Mouse (Mus musculus) neural tube, embryonic 12.5 days (tissue): ENCODE data around the gene Itgb1bp1. TPM values are rescaled to one million over a fixed set of nuclear protein-coding genes. Genes with fewer than 3 reads are reported as not detected.
A peak's percentile ranks its signal among the peaks of the same experiment; 100 is the strongest.

Experiments
- ATAC-seq: fragments of 200-750 bp; cut with Nextera tagmentation; 2 replicates; pipeline ENCODE4 v1.8.0; 2017; ENCODE audit warnings: low read depth, mild to moderate bottlenecking, moderate TSS enrichment, moderate library complexity; ENCODE audit not compliant: low FRiP score
- H3K27ac ChIP-seq: fragments of 300-500 bp; sonication (generic); 2 replicates; pipeline ENCODE4 v1.5.1; 2016
- H3K27me3 ChIP-seq: fragments of 300-500 bp; sonication (generic); replicated peaks from 2 replicates; pipeline ENCODE4 v1.6.1; 2016; ENCODE audit warnings: mild to moderate bottlenecking
- H3K36me3 ChIP-seq: fragments of 300-500 bp; sonication (generic); 2 replicates; pipeline ENCODE4 v1.6.1; 2016; ENCODE audit warnings: mild to moderate bottlenecking
- H3K4me1 ChIP-seq: fragments of 300-500 bp; sonication (generic); 2 replicates; pipeline ENCODE4 v1.6.1; 2016
- H3K4me2 ChIP-seq: fragments of 300-500 bp; sonication (generic); replicated peaks from 2 replicates; pipeline ENCODE4 v1.6.1; 2016; ENCODE audit warnings: mild to moderate bottlenecking
- H3K4me3 ChIP-seq: fragments of 300-500 bp; sonication (generic); 2 replicates; pipeline ENCODE4 v1.5.1; 2016
- H3K9ac ChIP-seq: fragments of 300-500 bp; sonication (generic); 2 replicates; pipeline ENCODE4 v1.6.1; 2016; ENCODE audit warnings: mild to moderate bottlenecking
- H3K9me3 ChIP-seq: fragments of 300-500 bp; sonication (generic); 2 replicates; pipeline ENCODE4 v1.6.1; 2016; ENCODE audit warnings: mild to moderate bottlenecking
- WGBS: fragments of 180-500 bp; shearing (Covaris S2); methylation state at CpG from one replicate; pipeline ENCODE4 v1.1.7; 2016; 5-methylcytosine and 5-hydroxymethylcytosine counted together
- polyA plus RNA-seq: library from polyadenylated mRNA; unstranded; fragments of >200 nt; fragmentation: Nextera tagmentation; extraction: Ambion mirVana; gene quantifications from 2 replicates; pipeline ENCODE4 v1.2.1, GENCODE M21; 2016

Itgb1bp1 gene
- polyA plus RNA-seq = 42.0 and 42.6 TPM in 2 replicates

DNA sequence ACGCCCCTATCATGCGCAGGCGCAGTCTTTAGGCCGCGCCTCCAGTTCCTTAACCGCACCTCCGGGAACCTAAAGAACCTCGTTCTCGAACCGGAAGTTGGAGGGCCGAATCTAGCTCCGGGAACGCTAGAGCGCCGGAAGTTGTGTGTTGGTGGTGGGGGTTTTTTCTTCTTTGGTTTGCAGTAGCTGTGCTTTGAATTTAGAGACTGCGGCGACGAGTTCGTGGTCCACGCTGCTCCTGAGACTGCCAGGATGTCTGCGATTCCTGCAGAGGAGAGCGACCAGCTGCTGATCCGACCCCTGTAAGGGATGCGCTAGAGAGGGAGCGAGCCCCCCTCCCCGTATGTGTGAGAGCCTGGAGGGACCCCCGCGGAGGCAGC is at the start of gene Itgb1bp1:
Gene Itgb1bp1 (minus strand): TSS at position 42 of the 380 bp plus-strand sequence.
- peaks cover 12% of the 10 kb centered on the region for H3K36me3 ChIP-seq
- peak; percentile 97 for ATAC-seq
- no peaks in the 10 kb centered on the region for H3K9me3 ChIP-seq
- WGBS = under 1% methylated on average over 28 of the region's 28 CpGs
- H3K27ac ChIP-seq = peak within 1 kb of the TSS; percentile 70
- peak within 1 kb of the TSS; percentile 78 for H3K4me3 ChIP-seq
- peak within 1 kb of the TSS; percentile 79 for H3K9ac ChIP-seq
- H3K27me3 ChIP-seq = no peaks in the 10 kb centered on the region
- H3K4me2 ChIP-seq = peak within 1 kb of the TSS; percentile 80
- peaks cover 15% of the 10 kb centered on the region; the same call in 1 of the 2 replicates for H3K4me1 ChIP-seq

DNA sequence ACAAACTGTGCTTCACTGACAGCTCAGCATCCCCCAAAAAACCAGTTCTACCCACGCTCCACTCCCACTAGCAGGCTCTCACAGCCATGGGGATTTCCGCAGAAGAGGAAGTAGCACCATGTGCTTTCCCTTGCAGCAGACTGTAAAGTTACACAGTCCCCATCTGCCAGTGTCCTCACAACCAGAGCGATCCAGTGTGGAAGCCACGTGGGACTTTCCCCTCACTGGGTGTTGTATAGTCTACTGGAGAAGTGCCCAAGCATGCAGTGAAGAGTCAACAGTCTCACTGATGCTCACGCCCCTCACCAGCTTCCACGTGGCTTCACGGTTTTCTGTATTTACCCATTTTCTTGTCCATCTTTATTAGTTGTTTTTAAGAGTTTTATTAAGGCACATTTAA is 49.8 kb upstream of the Itgb1bp1 start:
- no peak overlapping the region for H3K27ac ChIP-seq
- no peak overlapping the region for H3K4me3 ChIP-seq
- no peaks in the 10 kb centered on the region for H3K4me1 ChIP-seq
- no peaks in the 10 kb centered on the region for H3K9me3 ChIP-seq
- ATAC-seq = no peak
- no peak overlapping the region for H3K9ac ChIP-seq
- H3K27me3 ChIP-seq = no peaks in the 10 kb centered on the region
- no peak overlapping the region for H3K4me2 ChIP-seq
- peaks cover 52% of the 10 kb centered on the region for H3K36me3 ChIP-seq
- WGBS = 91% methylated on average over 7 of the region's 7 CpGs

GRCm38 (mm10) chr12:21333766-21334165 is 47.7 kb upstream of the Itgb1bp1 start:
- Histone ChIP-seq H3K4me3 (no peak overlapping the region), H3K4me2 (no peak overlapping the region), H3K27me3 (no peaks in the 10 kb centered on the region), H3K9me3 (no peaks in the 10 kb centered on the region), H3K27ac (no peak overlapping the region), H3K9ac (no peak overlapping the region), H3K36me3 (peaks cover 56% of the 10 kb centered on the region), H3K4me1 (no peaks in the 10 kb centered on the region)
- no peak for ATAC-seq
- 94% methylated on average over 5 of the region's 5 CpGs for WGBS

GRCm38 (mm10) chr12:21333021-21333420 is 46.9 kb upstream of the Itgb1bp1 start:
- 94% methylated on average over 7 of the region's 7 CpGs for WGBS
- H3K4me2 ChIP-seq = no peak overlapping the region
- H3K4me3 ChIP-seq = no peak overlapping the region
- no peak for ATAC-seq
- no peak overlapping the region for H3K27ac ChIP-seq
- H3K27me3 ChIP-seq = no peaks in the 10 kb centered on the region
- H3K9me3 ChIP-seq = no peaks in the 10 kb centered on the region
- H3K4me1 ChIP-seq = no peaks in the 10 kb centered on the region
- H3K36me3 ChIP-seq = peaks cover 60% of the 10 kb centered on the region
- no peak overlapping the region for H3K9ac ChIP-seq

GRCm38 (mm10) chr12:21331711-21332110 is 45.6 kb upstream of the Itgb1bp1 start:
- Histone ChIP-seq H3K27me3 (no peaks in the 10 kb centered on the region), H3K36me3 (peaks cover 67% of the 10 kb centered on the region), H3K4me1 (no peaks in the 10 kb centered on the region), H3K4me3 (no peak overlapping the region), H3K27ac (no peak overlapping the region), H3K9me3 (no peaks in the 10 kb centered on the region), H3K9ac (no peak overlapping the region), H3K4me2 (no peak overlapping the region)
- ATAC-seq = no peak
- 70% methylated on average over 6 of the region's 6 CpGs for WGBS

DNA sequence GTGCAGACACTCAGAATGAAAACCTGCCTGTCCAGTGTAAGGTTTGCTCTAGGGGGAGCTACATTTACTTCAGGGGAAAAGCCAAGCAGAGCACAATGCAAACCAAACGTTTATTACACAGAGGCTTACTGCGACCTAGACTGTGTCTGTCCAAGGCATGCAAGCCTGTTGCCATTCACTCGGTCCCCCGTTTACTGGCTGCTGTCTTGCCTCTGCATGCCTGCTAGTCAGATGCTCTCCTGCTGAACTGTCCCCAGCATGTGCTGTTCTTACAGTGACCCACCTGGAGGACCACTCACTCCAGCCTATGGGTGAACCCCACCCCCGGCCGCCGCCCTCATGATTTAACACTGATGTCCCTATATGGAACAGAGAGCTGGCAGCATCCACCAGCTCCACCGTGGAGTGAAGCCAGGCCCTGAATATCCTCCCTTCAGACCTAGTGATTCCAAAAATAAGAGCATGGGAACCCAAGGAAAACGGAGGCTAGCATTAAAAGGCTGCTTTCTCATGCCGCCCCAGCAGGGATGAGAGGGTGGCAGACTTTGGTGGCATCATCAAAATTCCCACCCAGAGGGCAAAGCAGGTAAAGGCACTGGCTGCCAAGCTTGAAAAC is 45.0 kb upstream of the Itgb1bp1 start:
- Histone ChIP-seq H3K27ac (no peak overlapping the region), H3K9ac (no peak overlapping the region), H3K36me3 (peaks cover 70% of the 10 kb centered on the region), H3K4me3 (no peak overlapping the region), H3K27me3 (no peaks in the 10 kb centered on the region), H3K4me2 (no peak overlapping the region), H3K4me1 (no peaks in the 10 kb centered on the region), H3K9me3 (no peaks in the 10 kb centered on the region)
- 92% methylated on average over 10 of the region's 10 CpGs for WGBS
- no peak for ATAC-seq

GRCm38 (mm10) chr12:21329661-21330400 is 43.7 kb upstream of the Itgb1bp1 start:
- Histone ChIP-seq H3K4me3 (no peak overlapping the region), H3K4me1 (no peaks in the 10 kb centered on the region), H3K4me2 (no peak overlapping the region), H3K36me3 (peaks cover 75% of the 10 kb centered on the region), H3K27me3 (no peaks in the 10 kb centered on the region), H3K9ac (no peak overlapping the region), H3K27ac (no peak overlapping the region), H3K9me3 (no peaks in the 10 kb centered on the region)
- WGBS = 95% methylated on average over 9 of the region's 9 CpGs
- ATAC-seq = no peak

- no peak for ATAC-seq
- Histone ChIP-seq H3K9me3 (no peaks in the 10 kb centered on the region), H3K36me3 (peaks cover 66% of the 10 kb centered on the region), H3K27me3 (no peaks in the 10 kb centered on the region), H3K27ac (no peak overlapping the region), H3K4me1 (no peaks in the 10 kb centered on the region), H3K4me3 (no peak overlapping the region), H3K4me2 (no peak overlapping the region), H3K9ac (no peak overlapping the region)
- WGBS = 95% methylated on average over 3 of the region's 3 CpGs
Observed at GRCm38 (mm10) chr12:21326325-21326724, 40.2 kb upstream of the Itgb1bp1 start.

GRCm38 (mm10) chr12:21325266-21325665 is 39.2 kb upstream of the Itgb1bp1 start:
- H3K4me2 ChIP-seq = no peak overlapping the region
- H3K27me3 ChIP-seq = no peaks in the 10 kb centered on the region
- no peaks in the 10 kb centered on the region for H3K4me1 ChIP-seq
- no peak overlapping the region for H3K4me3 ChIP-seq
- no peak for ATAC-seq
- no peaks in the 10 kb centered on the region for H3K9me3 ChIP-seq
- H3K27ac ChIP-seq = no peak overlapping the region
- H3K9ac ChIP-seq = no peak overlapping the region
- peaks cover 65% of the 10 kb centered on the region for H3K36me3 ChIP-seq
- WGBS = 94% methylated on average over 8 of the region's 8 CpGs

GRCm38 (mm10) chr12:21324101-21324500 is 38.0 kb upstream of the Itgb1bp1 start:
- Histone ChIP-seq H3K27ac (no peak overlapping the region), H3K4me2 (no peak overlapping the region), H3K9me3 (no peaks in the 10 kb centered on the region), H3K4me3 (no peak overlapping the region), H3K9ac (no peak overlapping the region), H3K36me3 (peaks cover 55% of the 10 kb centered on the region), H3K27me3 (no peaks in the 10 kb centered on the region), H3K4me1 (no peaks in the 10 kb centered on the region)
- 41% methylated on average over 5 of the region's 5 CpGs for WGBS
- no peak for ATAC-seq

- Histone ChIP-seq H3K9ac (no peak overlapping the region), H3K27ac (no peak overlapping the region), H3K9me3 (no peaks in the 10 kb centered on the region), H3K27me3 (no peaks in the 10 kb centered on the region), H3K4me3 (no peak overlapping the region), H3K4me2 (no peak overlapping the region), H3K36me3 (peaks cover 45% of the 10 kb centered on the region), H3K4me1 (no peaks in the 10 kb centered on the region)
- no peak for ATAC-seq
- 90% methylated on average over 9 of the region's 9 CpGs for WGBS
Observed at GRCm38 (mm10) chr12:21322856-21323255, 36.8 kb upstream of the Itgb1bp1 start.

DNA sequence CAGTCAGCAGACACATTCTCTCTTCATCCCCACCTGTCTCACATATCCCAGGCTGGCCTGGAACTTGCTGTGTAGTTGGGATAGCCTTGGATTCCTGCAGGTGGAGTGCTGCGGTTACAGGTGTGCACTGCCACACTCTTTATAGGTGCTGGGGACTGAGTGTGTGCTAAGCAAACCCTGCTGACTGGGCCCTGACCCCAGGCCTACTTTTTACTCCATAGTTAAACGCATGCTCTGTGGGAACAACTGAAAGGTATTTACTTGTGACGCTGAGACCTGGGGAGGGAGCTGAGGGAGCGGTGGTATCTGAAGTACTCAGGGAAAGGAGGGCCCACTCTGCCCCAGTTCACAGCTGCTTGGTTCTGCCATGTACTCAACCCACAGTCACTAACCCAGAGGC is 36.2 kb upstream of the Itgb1bp1 start:
- 95% methylated on average over 4 of the region's 4 CpGs for WGBS
- H3K27ac ChIP-seq = no peak overlapping the region
- no peaks in the 10 kb centered on the region for H3K9me3 ChIP-seq
- H3K27me3 ChIP-seq = no peaks in the 10 kb centered on the region
- H3K4me1 ChIP-seq = no peaks in the 10 kb centered on the region
- no peak overlapping the region for H3K4me2 ChIP-seq
- H3K36me3 ChIP-seq = peaks cover 41% of the 10 kb centered on the region
- no peak overlapping the region for H3K9ac ChIP-seq
- H3K4me3 ChIP-seq = no peak overlapping the region
- ATAC-seq = no peak

- Histone ChIP-seq H3K27me3 (no peaks in the 10 kb centered on the region), H3K36me3 (peaks cover 31% of the 10 kb centered on the region), H3K9ac (no peak overlapping the region), H3K9me3 (no peaks in the 10 kb centered on the region), H3K4me2 (no peak overlapping the region), H3K4me3 (no peak overlapping the region), H3K4me1 (no peaks in the 10 kb centered on the region), H3K27ac (no peak overlapping the region)
- ATAC-seq = no peak
- WGBS = 83% methylated on average over 9 of the region's 9 CpGs
Observed at GRCm38 (mm10) chr12:21321170-21321569, 35.1 kb upstream of the Itgb1bp1 start.
